Mouse (Mus musculus) adrenal gland, adult 18-20 months (tissue): ENCODE measurements at regions not wholly inside any gene's neighbourhood (a gene's known extent, or its start where the extent isn't known, plus 50 kb on each side); places are given as distances from the start of the nearest gene placed in this dataset.
A peak's percentile ranks its signal among the peaks of the same experiment; 100 is the strongest.

Experiments used
- DNase-seq, 2 experiments: peaks; one replicate each; pipeline ENCODE4 v3.0.0; 2021 to 2022; ENCODE audit warnings: low spot score in 2 of 2

- peak in 1 of 2 experiments; percentile 33 for DNase-seq
Observed at GRCm38 (mm10) chr2:133614672-133615071, 62.7 kb downstream of the Bmp2 start.

DNA sequence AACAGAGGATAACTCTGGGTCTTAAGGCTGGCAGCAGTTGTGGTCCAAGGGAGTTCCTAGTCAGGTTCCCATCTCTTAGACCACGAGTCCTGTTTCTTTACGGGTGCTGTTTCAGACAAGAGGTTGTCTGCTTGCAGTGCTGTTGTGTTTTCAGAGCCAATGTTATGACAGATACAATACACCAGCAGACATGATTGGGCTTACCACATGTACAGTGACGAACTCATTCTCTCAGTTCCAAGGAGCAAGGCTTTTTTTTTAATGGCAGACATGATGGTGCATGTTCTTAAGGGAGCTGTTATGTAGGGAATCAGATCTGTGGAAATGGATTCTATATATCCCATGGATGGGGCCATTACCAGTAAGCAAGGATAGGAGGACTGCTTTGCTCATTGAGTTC is 63.3 kb downstream of the Bmp2 start:
- no peak for DNase-seq

DNA sequence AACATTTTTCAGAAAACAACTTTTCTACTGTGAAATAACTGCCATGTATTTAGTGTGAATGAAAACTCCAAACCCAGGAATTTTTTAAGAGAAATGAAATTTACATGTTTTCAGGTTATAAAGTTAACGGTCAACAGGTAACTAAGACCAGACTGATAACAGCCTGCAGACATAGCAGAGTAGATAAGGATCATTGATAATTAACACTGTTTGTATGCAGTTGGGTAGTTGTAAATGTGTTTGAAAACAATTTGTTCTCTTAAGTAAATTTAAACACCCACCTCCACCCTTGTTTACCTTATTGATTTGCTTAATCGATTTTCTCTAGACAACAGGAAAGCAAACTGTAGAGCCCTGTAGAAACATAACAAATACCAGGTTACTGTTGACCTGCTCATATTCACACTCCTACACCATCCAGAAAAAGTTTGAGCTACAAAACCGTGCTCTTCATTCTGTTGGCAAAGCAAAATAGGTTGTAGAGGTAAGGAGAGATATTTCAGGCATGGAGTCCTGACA is 65.4 kb downstream of the Bmp2 start:
- DNase-seq, result no peak

DNA sequence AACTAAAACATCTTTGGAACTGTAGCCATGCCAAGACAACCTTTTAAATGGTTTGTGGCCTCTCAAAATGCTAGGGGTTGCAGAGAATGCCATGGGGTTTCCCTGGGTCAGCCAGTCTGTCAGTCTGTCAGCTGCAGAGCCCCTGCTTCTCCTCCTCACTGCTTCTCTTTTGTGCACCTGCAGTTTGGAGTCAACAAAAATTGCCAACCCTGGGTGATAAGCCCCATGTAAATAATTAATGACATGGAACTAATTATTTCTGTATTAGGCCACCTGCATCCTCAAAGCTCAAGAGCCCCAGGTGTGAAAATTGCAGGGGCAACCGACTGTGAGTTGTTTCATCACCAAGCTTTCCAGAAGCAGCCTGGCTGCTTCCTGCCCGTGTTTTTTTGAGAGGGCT is 70.6 kb downstream of the Bmp2 start:
- no peak for DNase-seq

DNA sequence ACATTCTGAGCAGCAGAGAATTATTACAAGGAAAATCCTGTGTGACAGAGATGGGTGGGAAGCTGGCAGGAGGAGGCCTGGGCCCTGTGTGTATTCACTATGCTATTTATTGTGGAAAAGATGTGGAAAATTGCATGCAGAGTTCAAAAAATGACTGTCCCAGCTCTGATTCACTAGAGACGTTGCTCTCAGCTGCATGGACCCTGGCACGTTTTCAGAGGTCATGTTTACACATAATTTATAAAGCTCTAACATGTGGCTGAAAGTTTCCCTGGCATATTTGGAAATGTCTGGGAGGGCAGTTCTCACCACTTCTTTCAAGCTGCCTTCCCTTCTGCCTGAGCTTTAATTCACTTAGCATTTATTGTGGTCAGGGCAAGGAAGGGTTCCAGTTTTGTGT is 73.6 kb downstream of the Bmp2 start:
- no peak for DNase-seq

- DNase-seq, result no peak
Observed at GRCm38 (mm10) chr2:133628874-133629273, 76.9 kb downstream of the Bmp2 start.

GRCm38 (mm10) chr2:133635434-133635833 is 83.5 kb downstream of the Bmp2 start:
- no peak for DNase-seq

DNA sequence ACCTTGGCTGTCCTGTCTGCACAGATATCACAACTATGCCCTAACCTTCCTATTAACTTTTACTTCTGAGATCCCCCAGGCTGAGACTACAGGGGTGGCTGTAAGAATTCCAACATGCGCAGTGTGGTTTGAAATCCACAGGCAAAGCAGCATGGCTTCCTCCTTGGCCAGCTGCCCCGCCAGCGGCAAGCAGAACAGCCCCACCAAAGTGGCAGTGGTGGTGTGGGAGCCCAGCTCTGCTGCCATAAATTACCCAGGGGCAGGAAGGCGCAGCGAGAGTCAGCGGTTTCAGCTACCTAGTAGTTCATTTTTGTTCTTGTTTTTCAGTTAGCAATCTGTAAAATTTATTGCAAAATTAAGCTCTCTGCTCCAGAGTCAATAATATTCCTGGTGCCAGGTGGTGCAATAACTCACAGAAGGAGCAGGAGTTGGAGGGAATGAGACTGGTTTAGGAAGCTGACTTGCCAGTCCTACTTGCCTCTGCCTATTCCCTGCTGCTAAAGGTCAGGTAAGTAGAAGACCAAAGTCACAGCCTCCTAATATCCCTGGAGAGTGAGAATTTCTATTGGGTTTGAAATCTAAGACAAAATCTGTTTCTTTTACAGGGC is 98.0 kb downstream of the Bmp2 start:
- DNase-seq, result no peak

DNA sequence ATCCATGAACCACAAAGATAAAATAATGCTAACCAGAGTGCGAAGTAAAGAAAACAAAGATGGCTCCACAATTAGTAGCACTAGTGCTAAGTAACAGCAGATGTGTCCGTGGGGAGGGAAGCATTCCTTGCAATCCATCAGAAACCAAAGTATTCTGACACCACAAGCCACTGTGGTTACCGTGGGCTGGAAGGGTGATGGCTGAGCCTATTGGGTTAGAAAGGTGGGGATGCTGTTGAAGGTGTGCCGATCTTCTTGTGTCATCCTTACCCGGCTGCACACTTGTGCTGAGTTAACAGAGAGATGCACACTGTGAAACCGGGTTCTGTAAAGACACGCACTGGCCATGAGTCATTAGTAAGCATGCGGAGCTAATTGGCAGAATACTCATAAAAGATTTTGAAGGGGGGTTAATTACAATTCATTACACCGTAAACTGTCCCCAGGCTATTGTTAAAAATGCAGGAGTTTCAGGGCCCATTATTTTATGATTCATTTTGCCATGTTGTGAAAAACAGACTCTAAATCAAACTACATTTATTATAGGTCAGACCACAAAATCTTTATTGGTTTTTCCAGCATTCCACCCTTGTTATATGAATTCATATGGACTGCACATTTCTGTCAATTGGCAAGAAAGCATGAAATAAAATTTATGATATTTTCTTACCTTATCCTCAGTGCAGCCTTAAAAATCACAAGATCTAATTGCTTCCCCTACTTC is 114.5 kb downstream of the Bmp2 start:
- no peak for DNase-seq

- DNase-seq, result no peak
Observed at GRCm38 (mm10) chr2:133667055-133667395, 115.1 kb downstream of the Bmp2 start.

GRCm38 (mm10) chr2:133669821-133670220 is 117.9 kb downstream of the Bmp2 start:
- no peak for DNase-seq

DNA sequence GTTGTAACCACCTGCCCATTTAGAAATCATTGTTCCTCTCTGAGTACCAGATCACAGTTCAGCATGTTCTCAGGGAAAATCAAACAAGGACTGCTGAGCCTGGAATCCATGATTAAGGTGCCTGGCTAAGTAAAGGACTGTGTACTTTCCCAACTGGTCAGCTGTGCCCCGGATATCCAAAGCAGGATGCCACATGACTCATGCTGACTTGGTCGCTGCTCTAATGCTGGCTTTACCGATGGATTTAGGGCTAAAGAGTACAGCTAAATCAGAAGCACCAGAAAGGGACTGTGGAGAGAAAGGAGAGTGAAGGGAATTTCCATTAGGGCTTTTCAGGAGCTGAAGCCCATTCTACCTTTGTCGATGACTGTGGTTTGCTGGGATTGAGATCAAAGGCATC is 119.6 kb downstream of the Bmp2 start:
- no peak for DNase-seq

DNA sequence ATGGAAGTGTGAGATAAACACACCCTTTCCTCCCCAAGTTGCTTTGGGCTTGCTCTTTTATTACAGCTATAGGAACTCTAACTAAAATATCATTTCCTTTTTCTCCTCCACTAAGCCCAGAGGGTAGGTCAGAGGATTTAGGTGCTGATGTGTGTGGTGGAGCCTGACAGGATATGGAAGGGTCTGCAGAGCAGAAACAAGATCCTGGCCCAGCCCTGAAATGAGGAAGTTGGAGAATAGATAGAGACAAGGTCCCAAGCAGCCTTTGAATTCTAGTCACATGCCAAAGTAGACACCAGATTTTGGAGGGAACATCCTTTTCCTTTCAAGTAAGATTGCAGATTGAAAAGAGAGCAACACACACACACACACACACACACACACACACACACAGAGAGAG is 132.4 kb downstream of the Bmp2 start:
- no peak for DNase-seq

- DNase-seq, result no peak
Observed at GRCm38 (mm10) chr2:133688121-133688787, 136.3 kb downstream of the Bmp2 start.

DNA sequence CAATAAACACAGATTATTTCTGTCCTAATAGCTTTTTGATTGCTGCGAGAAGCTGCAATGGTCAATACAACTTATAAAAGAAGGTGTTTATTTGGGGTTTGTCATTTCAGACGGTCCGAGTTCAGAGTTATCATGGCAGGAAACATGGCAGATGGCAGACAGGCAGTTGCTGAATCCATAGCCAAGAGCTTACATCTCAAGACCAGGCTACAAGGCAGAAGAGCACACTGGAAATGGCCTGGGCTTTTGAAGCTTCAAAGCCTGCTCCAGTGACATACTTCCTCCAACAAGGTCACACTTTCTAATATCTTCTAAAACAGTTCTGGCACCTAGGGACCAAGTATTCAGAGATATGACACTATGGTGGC is 136.8 kb downstream of the Bmp2 start:
- no peak for DNase-seq

DNA sequence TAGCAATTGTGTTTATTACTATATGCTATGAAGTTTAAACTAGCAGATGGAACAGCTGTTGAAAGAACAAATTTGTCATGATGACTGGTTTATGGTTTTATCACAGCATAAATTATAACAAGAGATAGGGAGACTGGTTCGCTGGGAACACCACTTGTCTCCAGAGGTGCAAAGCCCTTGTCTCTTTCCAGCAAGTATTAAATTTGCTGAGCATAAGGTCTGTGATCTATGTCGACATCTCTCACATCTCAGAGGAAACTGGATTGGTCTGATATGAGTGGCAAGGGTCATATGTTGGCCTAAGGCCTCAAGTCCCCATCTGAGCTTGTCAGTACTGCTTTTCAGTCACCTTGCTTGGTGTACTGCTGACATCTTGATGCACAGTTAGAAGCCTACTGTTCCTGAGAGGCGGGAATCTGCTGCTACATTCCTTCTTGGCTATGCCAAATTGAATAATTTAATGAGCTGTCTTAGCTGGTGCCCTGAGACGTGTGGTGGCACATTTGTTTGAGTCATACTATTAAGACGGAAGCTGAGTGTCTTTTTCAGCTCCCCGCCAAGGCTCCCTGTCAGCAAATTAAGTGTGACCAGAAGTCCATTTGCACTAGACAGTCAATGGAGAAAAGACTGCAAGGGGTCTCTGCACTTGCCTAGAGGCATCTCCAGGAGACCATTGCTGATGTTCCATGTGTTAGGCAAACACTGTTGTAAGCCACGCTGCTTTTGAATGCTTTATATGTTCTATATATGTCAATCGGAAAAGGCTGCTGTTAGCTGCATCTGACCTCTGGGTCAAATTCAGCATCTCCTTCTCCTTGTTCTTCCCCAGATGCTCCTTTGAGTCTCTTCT is 157.0 kb downstream of the Bmp2 start:
- no peak for DNase-seq

DNA sequence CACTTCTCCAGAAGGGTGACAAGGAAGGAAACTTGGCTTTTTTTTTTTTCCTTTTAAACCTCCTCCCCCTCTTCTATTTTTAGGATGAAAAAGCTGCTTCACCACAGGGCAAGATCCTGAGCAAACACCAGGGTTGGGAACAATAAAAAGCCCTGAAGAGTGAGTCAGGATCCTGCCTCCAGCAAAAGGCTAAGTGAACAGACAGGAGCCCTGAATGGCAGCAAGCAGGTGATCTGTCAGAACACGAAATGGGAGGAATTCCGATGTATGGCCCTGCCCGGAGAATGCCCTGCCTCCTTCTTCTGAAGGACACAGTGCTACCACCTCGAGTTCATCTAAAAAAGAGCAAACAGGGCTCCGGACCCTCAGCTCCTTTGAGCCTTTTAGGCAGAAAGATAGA is 164.3 kb downstream of the Bmp2 start:
- DNase-seq, result no peak

DNA sequence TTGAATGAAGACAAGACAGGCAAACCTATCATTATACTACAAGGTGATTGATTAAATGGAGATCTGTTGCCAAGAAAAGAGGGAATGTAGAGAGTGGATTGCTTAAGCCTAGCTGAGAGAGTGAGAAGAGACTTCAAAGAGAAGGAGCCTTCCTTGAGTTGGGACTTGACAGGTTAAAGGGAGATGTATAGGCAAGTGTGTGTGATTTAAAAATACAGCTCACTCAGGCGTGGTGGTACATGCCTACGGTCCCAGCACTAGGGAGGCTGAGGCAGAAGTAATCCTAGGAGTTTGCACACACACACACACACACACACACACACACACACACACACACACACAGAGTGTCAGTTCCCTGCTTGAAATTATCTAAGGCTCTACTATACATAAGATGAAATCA is 165.1 kb downstream of the Bmp2 start:
- DNase-seq, result no peak

GRCm38 (mm10) chr2:133724310-133724709 is 172.4 kb downstream of the Bmp2 start:
- DNase-seq, result peak; percentile 16 to 19

- DNase-seq, result no peak
Observed at GRCm38 (mm10) chr2:133724757-133725156, 172.8 kb downstream of the Bmp2 start.

DNA sequence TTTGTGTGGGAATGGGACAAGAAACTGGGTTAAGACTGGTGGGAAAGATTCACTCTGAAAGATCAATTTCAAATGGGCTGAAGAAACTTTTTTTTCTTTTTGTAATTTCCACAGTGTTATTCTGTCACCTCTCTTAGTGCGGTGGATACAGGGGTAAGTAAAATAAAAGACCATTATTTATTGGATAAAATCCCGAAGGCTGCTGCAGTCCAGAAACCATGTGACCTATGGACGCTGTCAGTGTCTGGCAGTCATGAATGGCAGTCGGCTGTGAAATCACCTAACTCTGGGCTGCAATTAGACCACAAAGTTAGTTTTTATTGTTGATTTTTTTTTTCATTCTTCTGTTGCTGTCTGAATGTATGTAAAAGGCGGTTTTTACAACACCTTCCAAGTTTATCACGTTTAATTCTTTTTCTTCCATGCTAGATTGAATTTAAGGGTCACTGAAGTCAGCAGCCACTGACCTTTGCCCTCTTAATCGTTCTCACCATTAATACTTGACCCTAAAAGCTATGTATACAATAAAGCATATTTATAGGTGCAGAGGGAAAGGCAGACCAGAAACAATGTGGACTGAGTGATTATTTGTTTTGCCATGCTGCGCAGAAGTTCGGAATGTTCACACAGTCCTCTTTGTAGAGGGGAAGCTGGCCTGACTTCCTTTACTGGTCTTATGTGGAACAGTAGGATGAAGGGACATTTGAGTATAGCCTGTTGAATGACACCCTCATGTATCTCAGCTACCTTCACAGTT is 182.7 kb downstream of the Bmp2 start:
- DNase-seq, result no peak
